Mouse (Mus musculus) frontal cortex, adult (tissue): Measurements from ENCODE around the gene Pmvk.

Experiments used
- ATAC-seq: cut with Nextera tagmentation; 2 replicates; pipeline ENCODE4 v1.9.2; 2017; ENCODE audit warnings: mild to moderate bottlenecking, moderate library complexity, mixed read lengths; ENCODE audit not compliant: low TSS enrichment

Gene Pmvk

DNA sequence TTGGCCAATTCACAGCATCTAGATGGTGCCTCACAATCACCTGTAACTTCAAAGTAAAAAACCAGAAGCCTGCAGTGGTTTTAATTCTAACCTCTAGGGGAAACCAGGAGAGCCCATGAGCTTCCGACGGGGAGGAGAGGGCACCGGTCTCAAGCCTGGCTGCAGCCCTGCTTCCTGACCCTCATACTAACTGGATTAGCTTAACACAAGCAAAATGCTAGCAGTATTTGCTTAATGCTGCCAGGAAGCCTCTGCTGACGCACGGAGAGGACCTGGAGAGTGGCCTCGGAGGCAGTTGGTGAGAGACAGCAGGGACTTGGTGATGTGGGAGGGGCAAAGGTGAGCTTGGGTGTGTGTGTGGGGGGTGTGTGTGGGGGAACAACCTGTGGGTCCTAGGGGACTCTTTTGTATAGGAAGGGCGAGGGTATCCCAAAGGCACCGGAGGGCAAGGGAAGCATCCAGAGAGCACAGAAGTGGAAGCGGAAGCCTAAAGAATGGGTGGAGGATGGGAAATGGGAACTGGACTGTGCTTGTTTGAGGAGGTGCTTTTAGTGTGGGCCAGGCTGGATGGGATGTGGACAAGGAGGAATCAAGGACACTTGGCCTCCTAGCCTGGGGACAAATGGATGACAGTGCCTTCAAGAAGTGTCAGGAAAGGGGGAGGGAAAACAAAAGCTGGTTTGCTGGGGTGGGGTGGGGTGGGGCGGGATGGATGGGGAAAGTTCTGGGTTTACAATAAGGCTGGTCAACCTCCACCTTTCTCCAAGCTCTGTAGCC is at the start of gene Pmvk:
Gene Pmvk, plus strand, starts transcription at position 141 of the 777 bp plus-strand sequence.
- ATAC-seq = no peak

DNA sequence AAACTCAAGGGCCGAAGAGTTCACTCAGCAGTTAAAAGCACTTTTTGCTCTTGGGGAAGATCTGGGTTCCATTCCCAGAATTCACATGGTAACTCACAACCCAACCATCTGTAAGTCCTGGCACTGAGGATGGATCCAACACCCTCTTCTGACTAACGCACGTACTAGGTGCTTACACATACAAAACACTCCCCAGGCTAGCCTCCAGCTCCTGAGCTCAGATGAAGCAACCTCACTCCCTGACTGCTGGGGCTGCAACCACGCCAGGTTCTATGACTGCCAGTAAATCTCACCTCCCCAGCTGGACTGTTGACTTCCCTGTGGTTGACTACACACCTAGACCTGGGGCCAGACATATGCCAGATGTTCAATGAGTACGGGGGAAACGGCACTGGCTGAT is 47.5 kb upstream of the Pmvk start:
- ATAC-seq = no peak

DNA sequence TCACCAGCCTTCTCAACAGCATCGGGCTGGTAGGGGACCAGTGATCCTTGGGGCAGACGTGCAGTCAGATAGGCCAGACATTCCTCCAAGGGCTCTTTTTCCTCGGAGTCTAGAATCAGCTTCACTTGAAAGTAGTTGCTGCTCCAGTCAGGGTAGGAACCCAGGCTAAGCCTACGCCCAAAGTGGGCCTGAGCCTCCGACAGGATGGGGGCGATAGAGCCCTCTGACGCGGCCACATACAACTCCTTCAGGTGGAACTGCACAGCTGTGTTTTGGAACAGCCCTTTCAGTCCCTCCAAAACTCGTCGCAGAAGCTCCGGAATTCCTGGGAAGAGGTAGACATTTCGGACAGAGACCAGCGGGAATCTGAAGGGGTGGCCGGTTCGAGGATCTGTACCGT is 45.9 kb upstream of the Pmvk start:
- ATAC-seq = no peak

DNA sequence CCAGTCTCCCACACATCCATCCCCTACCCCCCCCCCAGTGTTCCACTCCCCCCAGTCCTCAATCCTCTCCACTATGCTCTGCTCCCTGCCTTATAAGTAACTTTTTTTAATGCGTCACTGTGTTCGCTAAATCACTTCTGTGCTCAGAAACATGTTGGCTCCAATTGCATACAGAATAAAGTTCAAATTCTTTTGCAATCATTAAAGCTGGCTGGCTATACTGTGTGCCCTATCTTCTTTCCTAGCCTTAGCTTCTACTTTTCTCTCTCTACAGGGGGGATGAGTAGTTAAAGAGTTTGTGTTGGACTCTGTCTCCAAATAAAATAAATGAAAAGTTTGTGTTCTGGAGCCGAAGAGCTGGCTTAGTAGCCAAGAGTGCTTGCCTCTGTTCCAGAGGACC is 44.6 kb upstream of the Pmvk start:
- ATAC-seq = no peak

DNA sequence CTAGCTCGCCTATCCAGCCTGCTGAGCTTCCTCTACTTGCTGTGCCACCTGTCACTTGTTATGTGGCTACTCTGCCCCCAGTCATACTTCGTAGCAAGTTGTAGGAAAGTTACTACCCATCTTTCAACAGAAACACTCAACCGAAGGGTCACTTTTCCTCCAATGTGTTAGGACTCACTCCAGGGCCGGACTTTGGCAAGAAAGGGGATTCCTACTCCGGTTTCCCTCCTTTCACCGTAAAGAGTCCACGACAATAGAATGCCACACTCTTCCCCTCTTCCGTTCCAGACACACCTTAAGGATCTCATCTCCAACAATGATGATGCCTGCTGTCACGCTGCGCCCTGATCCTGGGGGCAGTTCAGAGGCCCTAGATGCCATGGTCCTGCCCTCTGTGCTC is 43.5 kb upstream of the Pmvk start:
- ATAC-seq = 0 out of 2 replicates have a peak, but pooled peaks have one; percentile 0

GRCm38 (mm10) chr3:89411490-89412393 is 42.6 kb upstream of the Pmvk start, which contains the start of gene Flad1:
Gene Flad1 (minus strand): TSS chr3:89411870.
- ATAC-seq = peak; percentile 97

- ATAC-seq = no peak
These were observed 38.2 kb upstream of the Pmvk start for GRCm38 (mm10) chr3:89416158-89416557.

DNA sequence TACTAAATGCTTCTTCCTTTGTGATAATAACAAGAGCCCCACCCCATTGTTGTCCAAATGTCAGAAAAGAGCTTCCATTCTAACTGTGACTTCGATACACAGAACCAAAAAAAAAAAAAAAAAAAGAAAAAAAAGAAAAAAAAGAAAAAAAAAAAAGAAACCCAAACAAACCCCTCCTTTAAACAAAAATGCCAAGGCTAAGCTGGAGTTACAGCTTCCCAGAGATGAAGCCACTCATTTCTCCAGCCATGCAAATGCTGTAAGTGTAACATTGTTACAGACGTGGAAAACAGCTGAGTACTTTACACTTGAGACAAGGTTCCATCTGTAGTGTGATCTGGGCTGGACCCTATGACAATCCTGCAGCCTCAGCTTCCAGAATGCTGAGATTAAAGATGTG is 37.2 kb upstream of the Pmvk start:
- ATAC-seq = no peak

- no peak for ATAC-seq
These were observed 36.5 kb upstream of the Pmvk start for GRCm38 (mm10) chr3:89417840-89418169.

- peak; percentile 87 for ATAC-seq
These were observed 36.0 kb upstream of the Pmvk start, which contains the start of the genes Cks1b and Shc1 for GRCm38 (mm10) chr3:89418170-89418860. Gene Cks1b (minus strand): TSS chr3:89418383. Gene Shc1 (plus strand): TSS chr3:89418443.

DNA sequence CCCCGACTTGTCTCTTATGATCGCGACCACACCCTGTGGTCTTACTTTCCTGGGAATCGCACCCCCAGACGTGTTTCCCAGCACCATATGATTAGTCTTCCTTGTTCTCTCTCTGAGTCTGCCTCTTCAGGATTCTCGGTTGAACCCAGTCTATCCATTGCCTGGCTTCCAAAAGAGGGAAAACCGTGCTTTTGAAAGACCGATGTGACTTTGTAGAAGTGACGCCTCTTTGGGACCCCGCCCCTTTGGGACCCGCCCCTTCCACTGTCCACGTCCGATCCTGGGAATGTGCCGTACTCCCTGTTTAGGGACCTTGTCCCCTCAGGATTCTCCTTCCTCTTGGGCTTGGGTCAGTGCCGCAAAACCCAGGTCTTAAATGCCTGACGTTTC is 35.5 kb upstream of the Pmvk start:
- ATAC-seq = no peak

GRCm38 (mm10) chr3:89419571-89419970 is 34.8 kb upstream of the Pmvk start:
- no peak for ATAC-seq

- ATAC-seq = no peak
These were observed 34.4 kb upstream of the Pmvk start for GRCm38 (mm10) chr3:89419981-89420380.

DNA sequence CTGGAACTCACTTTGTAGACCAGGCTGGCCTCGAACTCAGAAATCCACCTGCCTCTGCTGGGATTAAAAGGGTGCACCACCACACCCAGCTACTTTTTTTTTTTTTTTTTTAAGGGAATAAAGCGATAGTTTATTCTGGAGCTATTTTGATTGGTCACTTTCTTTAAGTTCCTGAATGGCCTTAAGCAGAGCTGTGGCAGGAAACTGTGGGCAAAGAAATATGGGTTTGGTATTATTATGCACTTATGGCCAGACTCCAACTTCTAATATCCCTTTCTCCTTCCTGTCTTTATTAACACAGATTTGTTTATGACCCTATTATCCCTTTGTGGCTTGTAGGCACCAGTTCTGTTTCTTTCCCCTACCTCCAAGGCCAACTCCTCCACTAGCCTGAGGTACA is 33.9 kb upstream of the Pmvk start:
- no peak for ATAC-seq

- ATAC-seq = peak; percentile 79
These were observed 33.2 kb upstream of the Pmvk start for GRCm38 (mm10) chr3:89421002-89421774.

- ATAC-seq = 0 out of 2 replicates have a peak, but pooled peaks have one; percentile 2
These were observed 32.4 kb upstream of the Pmvk start for GRCm38 (mm10) chr3:89421810-89422473.

DNA sequence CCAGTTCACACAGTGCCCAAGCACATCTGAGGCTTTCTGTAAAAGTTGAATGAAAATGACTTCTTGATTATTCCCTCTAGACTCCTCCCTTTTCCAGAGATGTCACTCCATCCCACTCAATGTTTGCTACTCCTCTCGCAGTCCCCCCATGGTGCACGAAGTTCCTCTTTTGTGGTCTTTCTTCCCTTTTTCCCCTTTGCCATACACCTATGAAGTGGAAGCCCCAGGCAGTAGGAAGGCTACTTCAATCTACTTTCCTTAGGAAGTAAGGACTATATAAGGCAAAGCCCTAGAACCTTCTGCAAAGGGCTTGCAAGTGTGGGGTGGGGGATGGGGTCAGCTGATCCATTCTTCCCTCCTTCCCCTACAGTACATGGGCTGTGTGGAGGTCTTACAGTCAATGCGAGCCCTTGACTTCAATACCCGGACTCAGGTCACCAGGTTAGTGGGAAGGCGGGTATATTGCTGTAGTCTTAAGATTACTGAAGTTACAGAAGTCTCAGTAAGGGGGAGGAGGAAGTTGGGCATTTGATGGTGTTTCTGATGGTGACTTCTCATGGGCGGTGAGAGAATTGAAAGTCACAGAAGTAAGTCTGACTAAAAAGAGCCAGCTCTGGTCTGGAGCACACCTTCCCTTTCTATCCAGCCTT is 31.7 kb upstream of the Pmvk start:
- no peak for ATAC-seq

- ATAC-seq = no peak
These were observed 29.8 kb upstream of the Pmvk start for GRCm38 (mm10) chr3:89424416-89425140.

DNA sequence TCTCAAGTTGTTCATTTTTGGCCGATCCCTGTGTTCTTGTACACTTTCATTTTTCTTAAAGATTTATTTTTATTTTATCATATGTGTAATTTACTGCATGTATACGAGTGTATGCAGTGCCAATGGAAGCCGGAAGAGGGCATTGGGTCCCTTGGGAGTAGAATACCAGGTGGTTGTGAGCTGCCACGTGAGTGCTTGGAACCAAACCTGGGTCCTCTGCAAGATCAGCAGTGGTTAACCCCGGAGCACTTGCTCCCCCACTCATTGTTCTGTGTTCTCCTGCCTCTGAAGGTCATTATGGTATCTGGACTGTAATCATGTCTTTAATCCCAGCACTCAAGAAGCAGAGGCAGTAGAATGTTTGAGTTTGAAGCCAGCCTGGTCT is 29.2 kb upstream of the Pmvk start:
- ATAC-seq = no peak

- ATAC-seq = no peak
These were observed 28.5 kb upstream of the Pmvk start for GRCm38 (mm10) chr3:89425876-89426275.
